Mouse (Mus musculus): Measurements from ENCODE around the gene Slc25a29. TPM values are rescaled to one million over a fixed set of nuclear protein-coding genes. Genes with fewer than 3 reads are reported as not detected.
A peak's percentile ranks its signal among the peaks of the same experiment; 100 is the strongest.

Slc25a29 gene
- polyA plus RNA-seq (2015; fragmentation: Nextera tagmentation; extraction: Ambion mirVana), result 14.8 and 16.2 TPM in 2 replicates

DNA sequence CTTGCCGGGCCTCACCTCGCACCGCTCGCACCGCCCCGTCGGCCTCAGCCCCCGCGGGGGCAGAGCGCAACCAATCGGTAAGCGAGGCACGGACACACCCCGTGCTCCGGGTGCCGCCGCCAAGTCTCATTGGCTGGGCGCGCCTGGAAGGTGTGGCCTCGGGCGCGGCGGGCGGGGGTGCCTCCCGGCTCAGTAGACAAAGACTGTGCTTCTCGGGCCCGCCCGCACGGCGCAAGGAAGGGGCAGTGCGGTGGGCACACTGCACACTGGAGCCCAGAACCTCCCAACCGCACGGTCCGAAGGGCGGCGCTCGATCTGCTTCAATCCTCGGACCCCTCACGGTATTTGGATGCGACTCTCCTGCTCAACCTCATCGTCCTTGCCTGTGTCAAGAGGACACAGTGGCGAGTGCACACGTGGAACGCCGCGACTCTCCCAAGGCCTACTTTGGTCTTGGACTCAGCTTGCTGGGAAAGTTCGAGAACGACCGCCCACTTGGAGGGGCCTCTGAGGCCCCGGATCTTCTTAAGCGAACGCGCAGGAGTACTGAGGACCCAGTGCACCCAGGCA, at the start of gene Slc25a29, which contains the start of gene Slc25a47:
TSS of gene Slc25a29 (minus strand) at position 44 of the 570 bp plus-strand sequence.
TSS of gene Slc25a47 (plus strand) at position 207 of the 570 bp plus-strand sequence.
- peak; percentile 99 for ATAC-seq (ENCODE audit: low FRiP score, low read depth)
- Histone ChIP-seq H3K4me3 (peak within 1 kb of the TSS; percentile 76), H3K9ac (peak within 1 kb of the TSS; percentile 91), H3K9me3 (no peaks in the 10 kb centered on the region), H3K27ac (peak within 1 kb of the TSS; percentile 84), H3K4me1 (peaks cover 52% of the 10 kb centered on the region), H3K36me3 (peaks cover 9% of the 10 kb centered on the region), H3K4me2 (replicated peaks) (peak within 1 kb of the TSS; percentile 96), H3K27me3 (no peaks in the 10 kb centered on the region)
- under 1% methylated on average over 53 of the region's 53 CpGs for WGBS

- Histone ChIP-seq H3K27me3 (no peaks in the 10 kb centered on the region), H3K4me2 (replicated peaks) (no peak overlapping the region), H3K9me3 (no peaks in the 10 kb centered on the region), H3K36me3 (peaks cover 95% of the 10 kb centered on the region), H3K9ac (no peak overlapping the region), H3K27ac (no peak overlapping the region), H3K4me3 (no peak overlapping the region), H3K4me1 (no peaks in the 10 kb centered on the region)
- 87% methylated on average over 8 of the region's 8 CpGs for WGBS
- no peak for ATAC-seq (ENCODE audit: low FRiP score, low read depth)
Observed at GRCm38 (mm10) chr12:108882776-108883175, 47.1 kb upstream of the Slc25a29 start.

- 87% methylated on average over 3 of the region's 3 CpGs for WGBS
- no peak for ATAC-seq (ENCODE audit: low FRiP score, low read depth)
- Histone ChIP-seq H3K9me3 (no peaks in the 10 kb centered on the region), H3K9ac (no peak overlapping the region), H3K4me2 (replicated peaks) (no peak overlapping the region), H3K27ac (no peak overlapping the region), H3K36me3 (peaks cover 93% of the 10 kb centered on the region), H3K4me3 (no peak overlapping the region), H3K27me3 (no peaks in the 10 kb centered on the region), H3K4me1 (no peaks in the 10 kb centered on the region)
Observed at GRCm38 (mm10) chr12:108881192-108881591, 45.5 kb upstream of the Slc25a29 start.

DNA sequence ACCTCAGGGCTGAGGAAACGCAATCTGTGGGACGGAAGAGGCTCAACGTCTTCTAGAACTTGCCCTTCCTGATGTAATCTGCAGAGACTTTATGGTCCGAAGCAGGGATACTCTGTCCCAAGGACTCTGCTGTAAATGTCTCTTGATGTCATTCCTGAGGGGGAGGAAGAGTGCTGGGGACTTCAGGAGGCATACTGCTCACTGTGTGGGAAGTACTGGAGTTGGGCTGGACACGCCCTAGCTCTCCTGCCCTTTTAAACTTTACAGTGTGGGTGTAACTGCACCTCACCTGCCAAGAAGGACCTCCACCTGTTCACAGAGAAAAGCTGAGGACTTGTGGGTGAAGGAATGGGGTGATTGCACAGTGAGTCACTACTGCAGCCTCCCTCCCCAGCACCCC, 44.9 kb upstream of the Slc25a29 start:
- Histone ChIP-seq H3K27me3 (no peaks in the 10 kb centered on the region), H3K36me3 (peaks cover 93% of the 10 kb centered on the region), H3K4me3 (no peak overlapping the region), H3K4me1 (no peaks in the 10 kb centered on the region), H3K9ac (no peak overlapping the region), H3K4me2 (replicated peaks) (no peak overlapping the region), H3K27ac (no peak overlapping the region), H3K9me3 (no peaks in the 10 kb centered on the region)
- WGBS, result 86% methylated on average over 5 of the region's 5 CpGs
- ATAC-seq (ENCODE audit: low FRiP score, low read depth), result no peak

DNA sequence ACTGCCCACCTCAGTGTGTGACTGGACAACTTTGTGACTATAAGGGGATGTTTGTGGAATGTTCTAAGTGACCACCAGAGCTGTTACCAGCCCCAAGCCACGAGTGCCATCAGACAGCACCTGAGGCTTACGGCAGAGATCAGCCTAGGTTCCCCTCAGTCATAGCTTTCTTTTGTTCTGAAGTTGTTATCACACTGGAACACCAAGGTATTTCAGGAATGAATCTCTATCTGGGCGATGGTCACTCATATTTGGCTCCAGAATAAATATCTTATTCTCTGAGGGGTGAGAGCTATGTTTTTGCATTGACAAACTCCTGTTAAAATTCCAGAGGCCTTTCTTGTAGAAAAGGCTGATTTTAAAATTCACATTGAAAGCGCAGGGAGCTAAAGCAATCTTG, 43.5 kb upstream of the Slc25a29 start:
- H3K27ac ChIP-seq, result no peak overlapping the region
- H3K4me1 ChIP-seq, result no peaks in the 10 kb centered on the region
- no peaks in the 10 kb centered on the region for H3K27me3 ChIP-seq
- ATAC-seq (ENCODE audit: low FRiP score, low read depth), result no peak
- WGBS, result 88% methylated on average over 4 of the region's 4 CpGs
- H3K9ac ChIP-seq, result no peak overlapping the region
- no peak overlapping the region for H3K4me2 ChIP-seq (replicated peaks)
- no peak overlapping the region for H3K4me3 ChIP-seq
- H3K9me3 ChIP-seq, result no peaks in the 10 kb centered on the region
- H3K36me3 ChIP-seq, result peaks cover 94% of the 10 kb centered on the region

- no peaks in the 10 kb centered on the region; the same call in 1 of the 2 replicates for H3K9me3 ChIP-seq
- WGBS, result 78% methylated on average over 5 of the region's 5 CpGs
- ATAC-seq (ENCODE audit: low FRiP score, low read depth), result no peak
- no peaks in the 10 kb centered on the region for H3K27me3 ChIP-seq
- H3K36me3 ChIP-seq, result peaks cover 91% of the 10 kb centered on the region
- no peak overlapping the region for H3K4me3 ChIP-seq
- no peak overlapping the region for H3K27ac ChIP-seq
- no peak overlapping the region for H3K9ac ChIP-seq
- no peak overlapping the region for H3K4me2 ChIP-seq (replicated peaks)
- no peaks in the 10 kb centered on the region for H3K4me1 ChIP-seq
Observed at GRCm38 (mm10) chr12:108873122-108873521, 37.4 kb upstream of the Slc25a29 start.

DNA sequence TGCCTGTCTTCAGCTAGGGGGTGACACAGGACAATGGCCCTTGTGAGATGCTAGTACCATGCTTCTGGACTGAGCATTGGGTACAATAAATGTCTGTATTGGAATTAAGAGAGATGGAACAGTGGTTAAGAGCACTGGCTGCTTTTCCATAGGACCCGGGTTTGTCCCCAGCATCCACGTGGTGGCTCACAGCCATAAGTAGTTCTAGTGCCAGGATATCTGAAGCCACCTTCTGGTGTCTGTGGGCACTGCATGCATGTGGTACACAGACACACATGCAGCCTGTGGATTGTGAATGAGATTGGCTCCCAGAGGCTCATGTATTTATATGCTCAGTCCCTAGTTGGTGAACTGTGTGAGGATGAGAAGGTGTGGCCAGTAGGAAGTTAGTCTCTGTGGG, 33.9 kb upstream of the Slc25a29 start:
- H3K9me3 ChIP-seq, result no peaks in the 10 kb centered on the region; the same call in 1 of the 2 replicates
- no peak overlapping the region for H3K9ac ChIP-seq
- WGBS, result 74% methylated on average over 2 of the region's 2 CpGs
- no peaks in the 10 kb centered on the region for H3K27me3 ChIP-seq
- no peak for ATAC-seq (ENCODE audit: low FRiP score, low read depth)
- H3K36me3 ChIP-seq, result peaks cover 94% of the 10 kb centered on the region
- no peak overlapping the region for H3K4me2 ChIP-seq (replicated peaks)
- H3K4me3 ChIP-seq, result no peak overlapping the region
- H3K4me1 ChIP-seq, result no peaks in the 10 kb centered on the region
- H3K27ac ChIP-seq, result no peak overlapping the region

DNA sequence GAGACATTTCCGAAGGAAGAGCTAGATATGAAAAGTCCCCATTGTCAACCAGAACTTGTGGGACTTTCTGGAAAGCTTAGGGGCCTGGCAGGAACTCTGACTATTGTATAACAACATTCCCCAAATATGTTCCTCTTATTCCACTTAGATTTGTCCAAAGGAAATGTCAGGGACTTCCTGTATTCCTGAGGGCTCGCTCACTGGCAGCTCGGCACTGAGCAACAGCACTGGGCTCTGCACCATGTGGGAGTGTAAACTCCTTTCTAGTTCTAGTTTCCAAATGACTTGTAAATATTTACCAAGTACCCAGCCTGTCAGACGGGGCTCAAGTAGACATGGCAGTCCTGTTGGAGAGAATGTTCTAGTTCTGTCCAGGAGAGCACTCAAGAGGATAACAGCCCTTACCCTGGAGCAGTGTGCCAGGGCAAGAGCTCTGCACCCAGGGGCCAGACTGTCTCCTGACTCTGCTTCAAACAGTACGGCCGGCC, 29.4 kb upstream of the Slc25a29 start:
- Histone ChIP-seq H3K4me2 (replicated peaks) (no peak overlapping the region), H3K27ac (no peak overlapping the region), H3K9me3 (no peaks in the 10 kb centered on the region; the same call in 1 of the 2 replicates), H3K27me3 (no peaks in the 10 kb centered on the region), H3K9ac (no peak overlapping the region), H3K4me1 (no peaks in the 10 kb centered on the region), H3K4me3 (no peak overlapping the region), H3K36me3 (peaks cover 99% of the 10 kb centered on the region)
- ATAC-seq (ENCODE audit: low FRiP score, low read depth), result no peak
- WGBS, result 86% methylated on average over 6 of the region's 6 CpGs

DNA sequence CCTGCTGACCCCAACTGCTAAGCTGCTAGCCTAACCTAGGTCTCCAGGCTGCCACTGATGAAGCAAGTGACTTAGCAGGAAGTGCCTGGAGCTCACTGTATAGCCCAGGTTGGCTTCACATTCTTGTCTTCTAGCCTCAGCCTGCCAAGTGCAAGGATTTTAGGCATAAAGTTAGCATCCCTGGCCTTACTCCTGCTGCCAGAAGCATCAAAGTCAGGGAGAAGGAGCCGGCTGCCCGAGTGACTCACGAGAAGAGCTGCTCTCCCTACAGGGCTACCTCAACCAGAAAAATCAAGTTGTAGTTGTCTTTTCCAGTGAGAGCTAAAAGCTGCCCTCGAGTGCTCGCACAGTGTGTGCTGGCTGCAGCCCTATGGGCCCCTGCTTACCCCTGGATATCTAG, 22.8 kb upstream of the Slc25a29 start:
- Histone ChIP-seq H3K36me3 (peaks cover 64% of the 10 kb centered on the region), H3K9me3 (no peaks in the 10 kb centered on the region), H3K27me3 (no peaks in the 10 kb centered on the region), H3K4me2 (replicated peaks) (no peak overlapping the region), H3K9ac (no peak overlapping the region), H3K27ac (no peak overlapping the region), H3K4me3 (no peak overlapping the region), H3K4me1 (no peaks in the 10 kb centered on the region)
- ATAC-seq (ENCODE audit: low FRiP score, low read depth), result no peak
- WGBS, result 77% methylated on average over 5 of the region's 5 CpGs

GRCm38 (mm10) chr12:108857589-108858184, 22.0 kb upstream of the Slc25a29 start:
- H3K4me2 ChIP-seq (replicated peaks), result no peak overlapping the region
- H3K4me3 ChIP-seq, result no peak overlapping the region
- no peaks in the 10 kb centered on the region for H3K4me1 ChIP-seq
- no peak for ATAC-seq (ENCODE audit: low FRiP score, low read depth)
- H3K27me3 ChIP-seq, result no peaks in the 10 kb centered on the region
- no peak overlapping the region for H3K27ac ChIP-seq
- H3K9me3 ChIP-seq, result no peaks in the 10 kb centered on the region
- H3K9ac ChIP-seq, result 0 out of 2 replicates have a peak overlapping the region, but pooled peaks have one; percentile 14
- H3K36me3 ChIP-seq, result peaks cover 56% of the 10 kb centered on the region
- WGBS, result 80% methylated on average over 7 of the region's 7 CpGs

DNA sequence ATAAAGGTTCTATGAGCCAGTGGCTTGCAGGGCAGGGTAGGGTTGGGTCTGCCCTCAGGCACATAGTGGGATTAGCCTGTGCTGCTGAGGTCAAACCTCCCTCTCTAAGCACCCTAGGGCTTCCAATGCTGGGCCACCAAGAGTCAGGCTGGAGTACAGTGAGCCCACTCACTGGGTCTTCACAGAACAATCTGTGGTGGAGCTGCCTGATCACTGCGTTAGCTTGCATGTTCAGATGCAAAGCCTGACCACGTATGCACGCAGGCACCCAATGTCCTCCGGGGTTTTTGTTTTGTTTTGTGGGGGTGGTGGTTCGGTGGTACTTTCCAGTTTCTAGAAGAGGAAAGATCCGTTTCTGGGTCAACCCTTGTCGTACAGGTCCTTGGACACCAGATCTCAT, 21.4 kb upstream of the Slc25a29 start:
- no peaks in the 10 kb centered on the region for H3K9me3 ChIP-seq
- no peak overlapping the region for H3K9ac ChIP-seq
- H3K27me3 ChIP-seq, result no peaks in the 10 kb centered on the region
- WGBS, result 93% methylated on average over 7 of the region's 7 CpGs
- H3K4me2 ChIP-seq (replicated peaks), result no peak overlapping the region
- no peak for ATAC-seq (ENCODE audit: low FRiP score, low read depth)
- H3K4me3 ChIP-seq, result no peak overlapping the region
- peaks cover 51% of the 10 kb centered on the region for H3K36me3 ChIP-seq
- H3K27ac ChIP-seq, result no peak overlapping the region
- no peaks in the 10 kb centered on the region for H3K4me1 ChIP-seq

DNA sequence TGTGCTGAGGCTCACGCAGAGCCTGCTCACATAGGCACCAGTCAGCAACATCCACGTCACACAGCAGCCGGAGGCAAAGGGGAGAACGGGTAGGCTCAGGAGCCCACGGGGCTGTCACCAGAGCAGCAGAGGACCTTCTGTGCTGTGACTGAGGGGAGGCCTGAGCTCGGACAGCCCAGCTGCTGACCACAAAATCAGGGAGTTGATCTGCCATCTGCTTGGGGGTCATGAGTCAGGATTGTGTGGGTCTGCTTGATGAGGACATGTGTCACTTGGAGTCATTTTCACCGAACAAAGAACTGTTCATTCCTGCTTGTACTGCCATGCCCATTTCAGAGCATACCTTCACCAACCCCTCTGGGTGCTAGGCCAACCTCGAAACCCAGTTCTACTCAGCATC, 20.5 kb upstream of the Slc25a29 start:
- Histone ChIP-seq H3K4me1 (no peaks in the 10 kb centered on the region), H3K9ac (no peak overlapping the region), H3K4me2 (replicated peaks) (no peak overlapping the region), H3K27ac (no peak overlapping the region), H3K27me3 (no peaks in the 10 kb centered on the region), H3K9me3 (no peaks in the 10 kb centered on the region), H3K36me3 (peaks cover 42% of the 10 kb centered on the region), H3K4me3 (no peak overlapping the region)
- no peak for ATAC-seq (ENCODE audit: low FRiP score, low read depth)
- 83% methylated on average over 8 of the region's 8 CpGs for WGBS
